Mouse (Mus musculus) spleen, adult 2 months (tissue): ENCODE measurements at regions not wholly inside any gene's neighbourhood (a gene's known extent, or its start where the extent isn't known, plus 50 kb on each side); places are given as distances from the start of the nearest gene placed in this dataset.

Source experiments
- CTCF ChIP-seq: fragments of 200-500 bp; IDR thresholded peaks from 2 replicates; pipeline ENCODE4 v1.5.1; 2011; ENCODE audit warnings: mild to moderate bottlenecking, inconsistent platforms; ENCODE audit not compliant: insufficient read depth, insufficient read length, insufficient replicate concordance; ENCODE audit errors: extremely low read depth
- POLR2A ChIP-seq: fragments of 200-500 bp; IDR thresholded peaks from 2 replicates; pipeline ENCODE4 v1.6.1; 2011; ENCODE audit warnings: low read depth, low read length, inconsistent platforms

GRCm38 (mm10) chr13:28757846-28758522, 195.5 kb downstream of the Sox4 start:
- TF ChIP-seq POLR2A (peak; percentile 14; the same call in 1 of the 2 replicates), CTCF (no peak)
